Mouse (Mus musculus) heart, embryonic 10.5 days (tissue): ENCODE data around the gene Srms. TPM values are rescaled to one million over a fixed set of nuclear protein-coding genes. Genes with fewer than 3 reads are reported as not detected.

Source experiments
- DNase-seq: peaks from one replicate; pipeline ENCODE4 v3.0.0-alpha.2; 2017; ENCODE audit warnings: low spot score
- H3K27ac ChIP-seq: fragments of 300-500 bp; sonication (generic); 2 replicates; pipeline ENCODE4 v1.5.1; 2016; ENCODE audit warnings: mild to moderate bottlenecking
- H3K27me3 ChIP-seq: fragments of 300-500 bp; sonication (generic); 2 replicates; pipeline ENCODE4 v1.6.1; 2016; ENCODE audit warnings: mild to moderate bottlenecking; ENCODE audit not compliant: poor library complexity, insufficient read depth, severe bottlenecking
- H3K36me3 ChIP-seq: fragments of 300-500 bp; sonication (generic); 2 replicates; pipeline ENCODE4 v1.6.1; 2016; ENCODE audit warnings: mild to moderate bottlenecking, moderate library complexity
- H3K4me1 ChIP-seq: fragments of 300-500 bp; sonication (generic); 2 replicates; pipeline ENCODE4 v1.6.1; 2016; ENCODE audit warnings: mild to moderate bottlenecking
- H3K4me3 ChIP-seq: fragments of 300-500 bp; sonication (generic); 2 replicates; pipeline ENCODE4 v1.5.1; 2016; ENCODE audit warnings: mild to moderate bottlenecking, moderate library complexity
- H3K9me3 ChIP-seq: fragments of 300-500 bp; sonication (generic); 2 replicates; pipeline ENCODE4 v1.6.1; 2016; ENCODE audit warnings: mild to moderate bottlenecking, moderate library complexity
- WGBS: fragments of 180-500 bp; shearing (Covaris S2); methylation state at CpG from one replicate; pipeline ENCODE4 v1.1.7; 2016; 5-methylcytosine and 5-hydroxymethylcytosine counted together
- polyA plus RNA-seq: library from polyadenylated mRNA; unstranded; fragments of >200 nt; fragmentation: Nextera tagmentation; extraction: Ambion mirVana; gene quantifications from 2 replicates; pipeline ENCODE4 v1.2.1, GENCODE M21; 2016

Gene Srms
- polyA plus RNA-seq, 1 experiment from 2014 or later = 0.79 TPM

DNA sequence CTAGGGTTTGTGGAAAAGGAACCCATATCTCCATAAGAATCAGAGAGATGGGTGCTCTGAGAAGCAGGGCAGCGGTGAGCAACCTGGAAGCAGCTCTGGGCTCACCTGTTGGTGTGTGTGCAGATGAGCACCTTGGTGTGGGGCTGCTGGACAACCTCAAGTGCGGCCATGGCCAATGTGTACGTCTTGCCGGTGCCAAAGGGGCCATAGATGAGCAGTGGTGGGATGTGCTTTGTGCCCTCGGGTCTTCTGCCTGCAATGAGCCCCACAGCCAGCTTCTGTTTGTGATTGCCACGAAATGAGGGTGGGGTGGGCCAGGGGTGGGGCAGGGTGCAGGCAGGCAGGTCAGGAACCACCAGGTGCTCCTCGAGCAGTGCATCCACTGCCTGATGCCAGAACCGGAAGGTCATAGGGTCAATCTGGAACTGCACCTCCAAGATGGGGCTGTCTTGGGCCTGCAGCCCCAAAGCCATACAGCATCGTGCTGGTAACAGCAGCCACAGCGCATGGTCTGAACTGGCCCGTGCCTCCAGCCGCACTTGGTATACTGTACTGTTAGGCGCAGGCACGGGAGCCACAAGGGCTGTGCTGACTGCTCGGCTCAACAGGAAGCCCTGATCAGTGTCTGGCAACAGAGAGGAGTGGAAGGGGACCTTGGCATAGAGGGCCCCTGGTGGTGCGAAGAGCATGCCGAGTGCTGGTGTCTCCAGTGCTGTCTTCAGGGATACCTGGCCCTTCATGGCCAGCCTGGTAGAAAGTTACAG is 24.4 kb upstream of the Srms start:
- peaks cover 5% of the 10 kb centered on the region; the same call in 1 of the 2 replicates for H3K36me3 ChIP-seq
- 87% methylated on average over 17 of the region's 17 CpGs for WGBS
- peaks cover 12% of the 10 kb centered on the region; the same call in 1 of the 2 replicates for H3K4me1 ChIP-seq
- no peaks in the 10 kb centered on the region for H3K9me3 ChIP-seq
- no peak overlapping the region for H3K27ac ChIP-seq
- DNase-seq = no peak
- no peak overlapping the region for H3K4me3 ChIP-seq
- H3K27me3 ChIP-seq = peaks cover 16% of the 10 kb centered on the region; the same call in 1 of the 2 replicates

- peaks cover 7% of the 10 kb centered on the region; the same call in 1 of the 2 replicates for H3K36me3 ChIP-seq
- DNase-seq = no peak
- peaks cover 16% of the 10 kb centered on the region; the same call in 1 of the 2 replicates for H3K27me3 ChIP-seq
- H3K4me1 ChIP-seq = no peaks in the 10 kb centered on the region
- 80% methylated on average over 23 of the region's 23 CpGs for WGBS
- no peaks in the 10 kb centered on the region for H3K9me3 ChIP-seq
- no peak overlapping the region for H3K27ac ChIP-seq
- no peak overlapping the region for H3K4me3 ChIP-seq
Measured at GRCm38 (mm10) chr2:181235681-181236566, 22.9 kb upstream of the Srms start.

- Histone ChIP-seq H3K36me3 (peaks cover 15% of the 10 kb centered on the region; the same call in 1 of the 2 replicates), H3K9me3 (no peaks in the 10 kb centered on the region)
- 90% methylated on average over 11 of the region's 11 CpGs for WGBS
Measured at GRCm38 (mm10) chr2:181234680-181235079, 21.7 kb upstream of the Srms start.

DNA sequence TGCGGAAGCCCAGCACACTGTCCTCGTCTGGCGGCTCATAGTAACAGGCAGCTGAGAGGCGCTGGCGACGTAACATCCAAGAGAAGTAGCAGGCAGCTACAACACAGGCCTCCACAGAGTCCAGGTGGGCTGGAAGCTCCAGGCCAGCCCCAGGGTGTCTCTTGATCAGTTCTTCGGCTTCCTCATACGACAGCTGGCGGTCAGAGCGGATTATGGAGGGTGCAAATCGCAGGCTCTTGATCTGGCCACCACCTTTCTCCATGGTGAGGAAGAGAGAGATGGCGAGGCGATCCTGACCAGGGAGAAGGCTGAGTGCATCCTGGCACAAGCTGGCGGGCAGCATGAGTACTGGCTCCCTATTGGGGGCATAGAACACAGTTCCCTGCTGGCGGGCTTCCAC is 20.5 kb upstream of the Srms start:
- WGBS = 88% methylated on average over 15 of the region's 15 CpGs
- peaks cover 5% of the 10 kb centered on the region; the same call in 1 of the 2 replicates for H3K27me3 ChIP-seq
- no peak overlapping the region for H3K4me3 ChIP-seq
- H3K4me1 ChIP-seq = no peaks in the 10 kb centered on the region
- no peak overlapping the region for H3K27ac ChIP-seq
- DNase-seq = no peak
- H3K9me3 ChIP-seq = no peaks in the 10 kb centered on the region
- peaks cover 19% of the 10 kb centered on the region; the same call in 1 of the 2 replicates for H3K36me3 ChIP-seq

More at GRCm38 (mm10) chr2:181234680-181235079, 21.7 kb upstream of the Srms start:
- Histone ChIP-seq H3K4me1 (no peaks in the 10 kb centered on the region), H3K4me3 (no peak overlapping the region), H3K27me3 (peaks cover 11% of the 10 kb centered on the region; the same call in 1 of the 2 replicates), H3K27ac (no peak overlapping the region)
- DNase-seq = no peak

DNA sequence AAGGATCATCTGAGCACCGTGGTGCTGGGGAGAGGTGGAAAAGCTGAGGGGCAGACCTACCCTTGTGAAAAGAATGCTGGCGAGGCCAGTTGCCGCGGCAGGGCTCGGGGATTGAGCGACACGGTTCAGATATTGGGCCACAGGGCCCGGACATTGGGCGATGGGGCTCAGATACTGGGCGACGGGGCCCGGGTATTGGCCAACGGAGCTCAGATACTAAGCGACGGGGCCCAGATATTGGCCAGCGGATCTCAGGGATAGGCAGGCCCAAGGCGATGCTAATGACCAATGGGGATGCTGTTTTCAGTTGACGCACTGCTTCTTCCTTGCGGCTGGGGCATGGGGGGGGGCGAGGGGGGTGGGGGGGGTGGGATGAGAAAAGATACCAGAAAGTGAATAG is 18.2 kb upstream of the Srms start:
- Histone ChIP-seq H3K36me3 (peaks cover 14% of the 10 kb centered on the region; the same call in 1 of the 2 replicates), H3K9me3 (no peaks in the 10 kb centered on the region), H3K27me3 (peaks cover 5% of the 10 kb centered on the region; the same call in 1 of the 2 replicates), H3K4me1 (no peaks in the 10 kb centered on the region), H3K27ac (no peak overlapping the region), H3K4me3 (no peak overlapping the region)
- 71% methylated on average over 19 of the region's 20 CpGs for WGBS
- DNase-seq = no peak

- DNase-seq = no peak
- H3K36me3 ChIP-seq = peaks cover 14% of the 10 kb centered on the region; the same call in 1 of the 2 replicates
- H3K4me1 ChIP-seq = no peaks in the 10 kb centered on the region
- no peaks in the 10 kb centered on the region for H3K9me3 ChIP-seq
- H3K4me3 ChIP-seq = no peak overlapping the region
- peaks cover 5% of the 10 kb centered on the region; the same call in 1 of the 2 replicates for H3K27me3 ChIP-seq
- H3K27ac ChIP-seq = no peak overlapping the region
- 46% methylated on average over 1 of the region's 1 CpGs for WGBS
Measured at GRCm38 (mm10) chr2:181228335-181228734, 15.3 kb upstream of the Srms start.

DNA sequence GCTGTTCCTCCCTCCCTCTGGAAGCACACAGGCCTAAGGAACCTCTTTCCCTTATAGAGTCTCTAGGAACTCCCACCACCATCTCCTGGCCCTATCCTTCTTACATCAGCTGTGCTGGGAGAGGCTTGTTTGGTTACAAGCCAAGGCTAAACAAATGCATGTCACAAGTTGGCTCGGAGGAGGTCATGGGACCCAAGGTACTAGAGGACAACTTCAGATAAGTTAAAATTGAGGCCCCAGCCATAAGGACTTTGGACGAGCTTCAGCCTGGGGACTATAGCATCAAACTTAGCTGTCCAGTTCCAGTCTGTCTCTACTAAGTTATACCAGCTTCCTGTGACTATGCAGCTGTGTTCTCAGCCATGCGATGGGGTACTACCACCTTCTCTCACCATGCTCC is 14.1 kb upstream of the Srms start:
- DNase-seq = no peak
- no peak overlapping the region for H3K4me3 ChIP-seq
- WGBS = 73% methylated on average over 3 of the region's 3 CpGs

DNA sequence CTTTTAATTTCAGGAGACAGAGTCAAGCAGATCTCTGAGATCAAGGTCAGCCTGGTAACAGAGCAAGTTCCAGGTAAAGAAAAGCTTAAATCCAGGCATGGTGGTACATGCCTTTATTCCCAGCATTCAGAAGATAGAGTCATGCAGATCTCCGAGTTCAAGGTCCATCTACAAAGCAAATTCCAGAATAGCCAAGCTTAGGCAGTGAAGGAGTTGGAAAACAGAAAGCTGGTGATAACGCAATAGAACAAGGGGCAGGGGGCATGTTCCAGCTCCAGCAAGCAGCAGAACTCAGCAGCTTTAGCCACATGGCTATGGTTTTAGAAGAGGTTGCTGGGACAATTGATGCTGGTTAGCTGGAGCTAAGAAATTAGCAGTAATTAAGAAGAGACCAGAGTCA is 12.0 kb upstream of the Srms start:
- no peak for DNase-seq
- Histone ChIP-seq H3K36me3 (peaks cover 4% of the 10 kb centered on the region; the same call in 1 of the 2 replicates), H3K27me3 (peaks cover 23% of the 10 kb centered on the region), H3K4me3 (no peak overlapping the region), H3K9me3 (no peaks in the 10 kb centered on the region), H3K27ac (no peak overlapping the region), H3K4me1 (peaks cover 8% of the 10 kb centered on the region)
- WGBS = 72% methylated on average over 2 of the region's 2 CpGs

More for the DNA sequence above, 14.1 kb upstream of the Srms start:
- no peak overlapping the region for H3K27ac ChIP-seq
- peaks cover 14% of the 10 kb centered on the region; the same call in 1 of the 2 replicates for H3K36me3 ChIP-seq
- no peaks in the 10 kb centered on the region for H3K4me1 ChIP-seq
- H3K27me3 ChIP-seq = peaks cover 8% of the 10 kb centered on the region
- H3K9me3 ChIP-seq = no peaks in the 10 kb centered on the region

- Histone ChIP-seq H3K4me1 (peaks cover 16% of the 10 kb centered on the region), H3K27me3 (peaks cover 28% of the 10 kb centered on the region), H3K4me3 (peak overlapping the region; percentile 52), H3K36me3 (no peaks in the 10 kb centered on the region), H3K9me3 (no peaks in the 10 kb centered on the region), H3K27ac (peak overlapping the region; percentile 43; the same call in 1 of the 2 replicates)
- DNase-seq = no peak
- WGBS = 41% methylated on average over 2 of the region's 2 CpGs
Measured at GRCm38 (mm10) chr2:181220361-181220760, 7.4 kb upstream of the Srms start.

DNA sequence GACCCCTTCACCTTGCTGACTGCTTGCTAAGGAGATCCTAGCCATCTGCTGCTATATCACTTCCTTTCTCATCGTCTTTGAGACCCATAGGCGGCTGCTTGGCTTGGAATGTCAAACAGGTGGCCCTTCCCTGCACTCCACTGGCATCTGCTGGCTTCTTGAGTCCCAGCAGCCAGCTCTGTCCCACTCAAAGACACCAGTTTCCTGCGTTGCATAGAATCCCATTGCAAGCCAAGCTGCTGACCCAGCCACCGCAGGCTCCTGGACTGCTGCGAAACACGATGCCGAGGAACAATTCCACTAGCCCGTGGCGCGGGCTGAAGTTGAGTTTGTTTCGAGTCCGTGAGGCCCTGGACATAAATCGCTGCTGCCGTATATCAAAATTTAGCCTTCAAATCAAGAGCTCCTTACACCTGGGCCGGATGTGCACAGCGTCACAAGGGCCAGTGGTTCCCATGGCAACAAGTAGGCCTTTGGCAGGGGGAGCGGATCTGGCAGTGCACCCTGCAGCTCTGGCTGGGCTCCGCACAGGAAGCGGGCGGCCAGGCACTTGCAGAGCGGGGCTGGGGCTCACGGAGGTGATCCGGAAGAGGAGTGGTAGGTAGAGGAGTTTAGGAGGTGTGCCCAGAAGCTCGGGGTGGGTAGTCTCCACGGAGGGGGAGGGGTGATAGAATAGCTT is 6.7 kb upstream of the Srms start, which contains the start of gene Fndc11:
Gene Fndc11, plus strand, starts transcription at position 476 of the 679 bp plus-strand sequence.
- no peaks in the 10 kb centered on the region for H3K36me3 ChIP-seq
- 6% methylated on average over 25 of the region's 25 CpGs for WGBS
- peak within 1 kb of the TSS; percentile 43 for H3K27ac ChIP-seq
- peak; percentile 85 for DNase-seq
- H3K4me3 ChIP-seq = peak within 1 kb of the TSS; percentile 52
- H3K27me3 ChIP-seq = peaks cover 29% of the 10 kb centered on the region
- H3K9me3 ChIP-seq = no peaks in the 10 kb centered on the region
- peaks cover 16% of the 10 kb centered on the region for H3K4me1 ChIP-seq

DNA sequence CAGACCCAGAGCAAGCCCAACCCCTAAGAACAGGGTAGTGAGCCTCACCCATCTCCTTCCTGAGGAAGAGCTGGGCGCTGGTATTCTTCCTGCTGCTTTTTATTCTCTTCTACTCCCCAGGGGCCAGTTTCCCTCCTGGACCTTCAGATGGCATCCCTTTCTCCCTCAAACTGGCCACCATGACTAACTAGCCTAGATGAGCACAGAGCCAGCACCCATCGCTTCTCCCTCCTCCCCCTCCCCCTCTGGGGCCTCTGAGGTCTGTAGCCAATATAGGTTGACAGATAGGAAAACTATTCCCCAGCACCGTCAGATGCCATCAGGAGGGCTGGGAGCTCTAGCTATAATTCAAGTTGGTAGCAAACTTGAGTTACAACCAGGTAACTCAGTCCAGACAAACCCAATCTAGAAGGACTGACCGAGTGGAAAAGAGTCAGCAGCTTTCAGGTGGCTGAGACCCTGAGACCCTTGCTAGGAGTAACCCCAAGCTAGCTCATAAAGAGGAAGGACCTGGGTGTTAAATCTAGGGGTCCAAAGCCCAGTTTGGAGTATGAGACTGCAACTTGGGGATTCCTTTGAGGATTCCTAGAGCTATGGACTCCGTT is 6.0 kb upstream of the Srms start:
- peaks cover 36% of the 10 kb centered on the region for H3K27me3 ChIP-seq
- H3K27ac ChIP-seq = no peak overlapping the region
- H3K9me3 ChIP-seq = no peaks in the 10 kb centered on the region
- 60% methylated on average over 5 of the region's 5 CpGs for WGBS
- no peaks in the 10 kb centered on the region for H3K36me3 ChIP-seq
- DNase-seq = no peak
- H3K4me1 ChIP-seq = peaks cover 16% of the 10 kb centered on the region
- no peak overlapping the region for H3K4me3 ChIP-seq

- Histone ChIP-seq H3K4me3 (no peak overlapping the region), H3K9me3 (no peaks in the 10 kb centered on the region), H3K27me3 (peaks cover 52% of the 10 kb centered on the region), H3K27ac (no peak overlapping the region), H3K36me3 (no peaks in the 10 kb centered on the region), H3K4me1 (peaks cover 27% of the 10 kb centered on the region)
- DNase-seq = no peak
- WGBS = 80% methylated on average over 6 of the region's 6 CpGs
Measured at GRCm38 (mm10) chr2:181216037-181216436, 3.1 kb upstream of the Srms start.
